Mouse (Mus musculus) inflammation-experienced regulatory T-cells, adult 6 months (primary cell): Measurements from ENCODE around the gene Fads2. TPM values are rescaled to one million over a fixed set of nuclear protein-coding genes. Genes with fewer than 3 reads are reported as not detected.

Source experiments
- ATAC-seq: one replicate; pipeline ENCODE4 v1.8.0; 2017
- polyA plus RNA-seq, 3 experiments: library from polyadenylated mRNA; unstranded; fragments of 100-300 nt; shearing (Covaris generic); gene quantifications; one replicate each; pipeline ENCODE4 v1.2.1; 2017

Gene Fads2
- polyA plus RNA-seq, 3 experiments from 2014 or later: 0.15 TPM; not detected in 2

DNA sequence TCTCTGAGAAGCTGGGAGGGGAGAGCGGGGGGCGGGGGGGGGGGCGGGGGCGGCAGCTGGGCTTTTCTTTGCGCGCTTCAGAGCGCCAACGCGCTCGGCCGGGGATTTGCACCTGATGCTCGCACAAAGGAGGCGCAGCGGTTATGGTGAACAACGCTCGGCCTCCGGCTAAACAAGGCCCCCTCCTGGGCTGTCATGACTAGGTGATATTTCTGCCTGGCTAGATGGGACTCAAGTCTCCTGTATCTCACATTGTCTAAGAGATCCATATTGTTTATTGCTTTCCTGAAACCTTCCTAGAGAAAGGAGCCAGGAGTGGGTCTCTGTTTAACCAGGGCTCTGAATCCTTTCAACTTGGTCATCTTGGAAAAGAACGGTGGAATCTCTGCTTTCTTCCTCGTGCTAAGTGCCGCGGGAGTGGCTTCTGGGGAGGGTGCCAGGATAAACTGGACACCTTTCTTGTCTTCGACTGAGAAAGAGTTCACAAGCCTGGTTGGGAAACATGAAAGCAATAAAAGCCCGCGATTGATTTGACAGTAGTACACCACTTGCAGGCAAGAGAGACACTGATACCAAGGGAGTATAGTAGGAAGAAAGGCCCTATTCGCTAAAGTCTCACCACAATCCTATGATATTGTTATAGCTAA lies 631 bp upstream of the Fads2 start:
- no peak for ATAC-seq

DNA sequence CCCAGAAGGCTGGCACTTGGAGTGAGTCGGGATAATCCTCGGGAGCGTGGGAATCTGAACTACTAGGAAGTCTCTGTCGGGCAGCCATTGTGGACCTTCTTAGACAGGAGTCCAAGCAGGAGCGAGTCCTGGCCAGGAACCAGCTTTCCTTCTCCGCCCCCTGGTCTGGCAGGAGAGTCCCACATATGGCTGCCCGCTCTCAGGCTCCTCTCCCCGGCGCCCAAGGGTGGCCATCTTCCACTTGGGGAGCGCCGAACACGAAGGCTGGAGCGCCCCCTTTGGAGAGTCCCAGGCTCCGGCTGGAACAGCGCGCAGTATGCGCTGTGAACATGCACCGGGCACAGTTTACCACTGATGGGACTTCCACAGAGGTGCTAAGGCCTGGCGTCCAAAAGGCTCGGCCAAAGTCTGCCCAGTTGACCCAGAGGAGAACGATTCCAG lies 895 bp downstream of the Fads2 start:
- no peak for ATAC-seq

DNA sequence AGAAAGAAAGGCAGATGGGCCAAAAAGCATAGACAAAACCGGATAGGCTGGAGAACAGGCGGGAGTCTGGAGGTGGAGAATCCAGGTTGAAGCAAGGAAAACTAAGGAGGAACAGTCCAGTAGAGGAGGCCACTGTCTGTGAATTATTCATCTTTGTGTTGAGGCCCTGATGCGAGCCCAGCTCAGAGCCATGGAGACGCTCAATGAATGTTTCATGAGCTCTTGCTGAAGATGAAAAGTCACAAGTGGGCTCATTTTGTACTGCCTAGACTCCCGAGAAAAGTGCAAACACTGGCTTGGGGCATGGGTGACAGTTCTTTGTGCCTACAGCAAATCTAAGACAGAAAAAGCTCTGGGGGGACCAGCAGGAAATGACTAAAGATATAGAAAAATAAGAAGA lies 3.7 kb downstream of the Fads2 start:
- ATAC-seq: no peak

DNA sequence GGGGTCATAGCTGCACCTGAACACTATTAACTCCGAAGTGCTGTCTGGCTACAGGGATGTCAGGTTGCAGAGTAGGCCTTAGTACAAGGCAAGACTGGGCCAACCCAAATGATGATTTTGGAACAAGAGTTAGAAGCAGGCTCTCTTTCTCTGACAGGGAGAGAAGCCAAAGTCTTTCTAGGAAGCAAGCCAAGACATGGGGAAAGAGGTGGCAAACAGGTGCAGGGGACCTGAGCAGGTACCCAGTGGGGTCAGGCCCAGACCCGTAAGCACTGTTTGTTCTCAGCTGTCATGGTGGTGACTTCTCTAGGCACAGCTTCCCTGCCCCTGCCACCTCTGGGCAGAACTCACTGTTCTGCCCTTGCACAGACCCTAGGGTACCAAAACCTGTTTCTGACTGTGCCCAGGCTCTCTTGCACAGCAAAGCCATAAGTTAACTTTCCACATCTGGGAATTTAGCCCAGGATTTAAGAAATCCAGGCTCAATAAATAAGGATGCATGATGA lies 5.1 kb downstream of the Fads2 start:
- no peak for ATAC-seq

DNA sequence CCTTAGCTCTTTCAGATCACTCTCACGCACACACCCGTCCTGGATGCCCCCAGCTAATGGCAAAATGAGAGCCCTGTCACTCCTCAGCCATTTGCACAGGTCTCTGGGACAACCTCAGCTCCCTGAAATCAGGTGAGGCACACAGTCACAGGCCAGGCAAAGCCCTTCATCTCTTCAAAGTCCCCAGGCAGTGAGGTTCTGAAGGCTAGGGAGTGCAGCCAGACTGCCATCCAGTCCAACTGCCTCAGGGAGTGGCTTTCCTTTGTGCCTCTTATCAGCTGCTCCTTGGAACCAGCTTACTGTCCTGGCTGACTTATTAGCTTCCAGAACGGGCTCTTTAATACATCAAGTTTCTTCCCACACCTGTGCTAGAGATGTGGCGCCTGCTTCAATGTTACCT lies 6.9 kb downstream of the Fads2 start:
- no peak for ATAC-seq

DNA sequence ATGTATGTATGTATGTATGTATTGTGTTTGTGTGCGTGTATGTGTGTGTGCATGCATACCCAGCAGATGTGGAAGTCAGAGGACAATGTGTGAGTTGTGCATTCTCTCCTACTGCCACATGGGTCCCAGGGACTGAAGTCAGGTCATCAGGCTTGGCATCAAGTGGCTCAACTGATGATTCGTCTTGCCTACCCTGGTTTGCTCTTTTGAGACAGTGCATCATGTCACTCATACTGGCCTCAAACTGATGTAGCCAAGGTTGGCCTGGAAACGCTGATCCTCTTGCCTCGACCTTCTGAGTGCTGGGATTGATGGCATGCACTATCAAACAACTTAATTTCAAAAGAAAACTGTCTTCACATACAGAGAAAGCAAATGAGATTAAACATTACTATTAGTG lies 7.7 kb downstream of the Fads2 start:
- no peak for ATAC-seq

DNA sequence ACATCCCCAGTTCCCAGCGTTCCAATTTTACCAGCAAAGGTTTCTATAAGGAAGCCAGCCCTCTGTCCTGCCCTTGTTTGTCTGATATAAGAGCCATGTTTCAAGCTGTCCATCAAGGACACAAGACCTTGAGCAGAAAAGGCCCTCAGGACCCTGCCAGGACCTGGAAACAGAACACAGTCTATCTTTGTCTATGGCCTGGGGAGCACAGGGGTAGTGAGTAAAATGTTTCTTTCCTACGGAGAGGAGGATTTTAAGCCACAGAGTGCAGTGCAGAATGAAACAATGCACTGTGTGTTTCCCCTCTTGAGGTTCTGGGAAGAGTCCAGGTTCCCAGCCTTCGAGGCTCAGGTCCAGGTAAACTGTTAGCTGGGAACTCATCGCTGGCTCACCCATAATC lies 14.6 kb downstream of the Fads2 start:
- ATAC-seq: no peak

DNA sequence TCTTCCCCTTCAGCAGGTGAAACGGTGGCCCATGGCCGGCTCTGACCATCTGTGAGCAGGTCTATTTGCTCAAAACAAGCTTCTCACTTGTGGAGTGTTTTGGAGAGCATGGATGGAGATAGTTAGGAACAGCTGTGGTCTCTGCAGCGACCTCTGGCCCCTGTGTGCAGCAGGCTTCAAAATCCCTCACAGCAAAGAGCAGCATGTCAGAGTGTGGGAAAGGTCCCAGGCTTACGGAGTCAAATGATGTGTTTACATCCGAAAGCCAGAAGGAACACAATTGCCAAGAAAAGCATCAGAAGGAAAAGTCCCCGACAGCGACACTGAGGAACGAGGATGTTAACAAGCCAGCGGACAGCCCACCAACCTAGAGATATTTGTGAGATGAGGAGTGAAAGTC lies 16.1 kb downstream of the Fads2 start:
- no peak for ATAC-seq

DNA sequence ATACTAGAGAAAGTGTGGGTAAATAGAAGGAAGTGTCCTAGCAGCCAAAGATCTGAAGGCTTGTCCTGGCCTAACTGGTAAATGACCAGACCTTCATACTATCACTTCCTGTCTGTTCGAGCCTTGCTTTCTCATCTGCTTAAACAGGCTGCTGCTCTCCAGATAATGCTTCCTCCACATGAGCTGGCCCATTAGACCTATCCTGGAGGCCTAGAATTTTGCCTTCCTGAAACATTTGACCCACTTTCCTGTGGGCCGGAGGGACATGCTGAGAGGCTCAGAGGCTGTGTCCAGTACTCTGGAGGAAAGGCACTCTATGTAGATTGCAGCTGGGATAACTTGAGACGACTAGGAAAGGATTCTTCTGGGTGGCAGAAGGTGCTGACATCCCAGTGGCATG lies 19.4 kb downstream of the Fads2 start:
- ATAC-seq: no peak

DNA sequence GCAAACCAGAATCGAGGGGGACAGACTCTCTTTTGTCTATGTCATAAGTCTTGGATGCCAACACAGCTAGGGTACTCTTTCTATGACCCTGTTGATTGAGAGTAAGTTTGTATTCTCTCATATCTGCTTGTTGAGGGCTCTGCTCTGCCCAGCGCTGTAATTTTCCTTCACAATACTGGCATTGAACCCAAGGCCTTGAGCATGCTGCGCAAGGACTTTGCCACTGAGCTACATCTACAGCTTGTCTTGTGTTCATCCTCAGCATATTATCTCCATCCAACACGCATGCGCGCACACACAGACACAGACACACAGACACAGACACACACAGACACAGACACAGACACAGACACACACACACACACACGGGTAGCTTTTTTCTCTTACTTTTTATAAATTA lies 21.2 kb downstream of the Fads2 start:
- no peak for ATAC-seq

DNA sequence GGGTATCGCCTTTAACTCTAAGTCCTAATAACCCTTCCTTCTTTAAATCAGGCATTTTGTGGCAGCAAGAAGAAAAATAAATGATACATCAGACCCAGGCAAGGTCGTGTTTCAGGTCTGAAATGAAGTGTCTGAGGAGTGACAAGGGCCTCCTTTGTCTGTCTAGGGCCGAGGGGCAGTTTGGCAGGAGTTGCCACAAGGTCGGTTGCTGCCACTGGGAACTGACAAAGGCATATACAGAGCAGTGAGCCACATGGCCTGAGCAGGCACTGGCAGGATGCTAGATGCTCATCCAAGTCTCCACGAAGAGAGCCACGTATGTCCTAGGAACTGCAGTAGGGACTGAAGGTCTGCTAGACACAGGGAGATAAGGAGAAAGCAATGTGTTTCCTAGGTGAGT lies 23.2 kb downstream of the Fads2 start:
- ATAC-seq: no peak

DNA sequence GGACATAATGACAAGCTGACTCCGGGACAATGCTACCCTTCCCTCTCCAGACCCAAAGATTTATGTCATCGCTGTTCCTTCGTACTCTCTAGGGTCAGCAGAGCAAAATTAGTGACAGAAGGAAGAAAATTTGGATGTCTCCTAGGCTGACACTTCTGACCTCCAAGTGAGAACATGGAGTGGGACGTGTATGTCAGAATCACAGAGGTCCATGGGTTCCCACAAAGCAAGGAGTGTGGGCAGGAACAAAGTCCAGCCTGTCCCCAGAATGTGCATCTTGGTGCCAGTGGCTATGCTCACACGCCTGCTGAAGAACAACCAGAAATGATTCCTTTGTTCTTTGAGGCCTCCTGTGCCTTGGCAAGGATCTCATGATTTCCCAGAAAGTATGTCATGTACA lies 28.4 kb downstream of the Fads2 start:
- ATAC-seq: no peak

DNA sequence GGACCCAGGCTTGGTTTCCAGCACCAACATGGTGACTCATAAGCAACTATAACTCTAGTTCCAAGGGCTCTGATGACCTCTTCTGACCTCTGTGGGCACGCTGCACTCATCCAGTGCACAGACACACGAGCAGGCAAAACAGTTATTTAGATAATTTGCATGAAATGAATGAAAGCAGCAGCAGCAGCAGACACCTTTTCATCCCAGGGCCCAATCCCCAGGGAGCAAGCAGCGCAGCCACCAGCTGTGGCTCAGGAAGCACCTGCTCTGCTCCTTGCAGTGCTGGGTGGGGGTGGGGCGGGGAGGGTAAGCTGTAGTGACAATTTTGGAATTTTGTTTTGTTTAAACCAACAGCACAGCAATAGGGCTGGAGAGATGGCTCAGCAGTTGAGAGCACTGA lies 29.7 kb downstream of the Fads2 start:
- ATAC-seq: no peak

DNA sequence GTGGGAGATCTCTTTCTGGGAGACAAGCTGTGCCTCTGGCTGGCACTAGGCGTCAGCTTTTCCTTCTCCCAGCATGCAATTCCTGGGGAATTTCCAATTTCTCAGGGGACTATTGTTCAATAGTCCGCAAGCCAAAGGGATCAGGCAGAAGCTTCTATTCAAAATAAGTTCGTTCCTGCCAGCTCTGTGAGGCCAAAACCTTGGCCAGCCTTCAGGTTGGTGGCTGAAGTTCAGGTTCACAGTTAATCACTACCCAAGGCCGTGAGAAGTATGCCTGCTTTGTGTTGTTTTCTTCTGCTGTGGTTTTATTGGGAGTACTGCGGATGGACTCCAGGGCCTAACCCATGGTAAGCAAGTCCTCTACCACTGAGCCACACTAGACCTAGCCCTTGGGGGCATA lies 30.4 kb downstream of the Fads2 start:
- no peak for ATAC-seq

DNA sequence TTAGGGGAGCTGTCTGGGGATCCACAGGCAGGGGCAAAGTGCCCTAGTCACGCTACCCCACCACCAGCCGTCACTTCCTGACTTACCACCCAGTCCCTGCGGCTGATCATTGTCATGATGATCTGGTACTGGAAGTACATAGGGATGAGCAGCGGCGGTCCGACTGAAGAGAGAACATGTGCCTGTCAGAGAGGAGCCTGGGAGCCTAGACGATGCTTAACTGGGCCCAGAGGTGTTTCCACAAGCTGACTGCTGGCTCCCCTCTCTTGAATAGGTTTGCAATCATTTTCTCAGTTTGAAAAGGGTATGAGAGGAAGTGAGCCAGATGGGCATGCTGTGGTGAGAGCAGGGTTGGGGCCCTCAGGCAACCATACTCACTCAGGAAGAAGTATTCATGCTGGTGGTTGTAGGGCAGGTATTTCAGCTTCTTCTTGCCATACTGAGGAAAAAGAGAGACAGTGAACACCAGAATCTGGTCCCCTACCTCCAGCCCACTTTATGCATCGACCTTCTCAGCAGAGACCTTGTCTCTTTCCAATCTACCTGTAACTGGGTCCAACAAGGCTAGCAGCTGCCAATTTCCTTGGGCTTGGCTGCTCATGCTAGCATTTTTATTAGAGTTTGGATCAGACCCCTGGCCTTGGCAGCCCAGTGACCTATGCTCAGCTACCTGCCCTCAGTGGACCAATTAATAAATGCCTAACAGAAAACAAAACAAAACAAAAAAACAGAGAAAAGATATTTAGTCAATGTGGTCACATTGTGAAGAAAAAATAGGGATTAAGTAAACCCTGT lies 31.2 kb downstream of the Fads2 start:
- ATAC-seq: no peak

DNA sequence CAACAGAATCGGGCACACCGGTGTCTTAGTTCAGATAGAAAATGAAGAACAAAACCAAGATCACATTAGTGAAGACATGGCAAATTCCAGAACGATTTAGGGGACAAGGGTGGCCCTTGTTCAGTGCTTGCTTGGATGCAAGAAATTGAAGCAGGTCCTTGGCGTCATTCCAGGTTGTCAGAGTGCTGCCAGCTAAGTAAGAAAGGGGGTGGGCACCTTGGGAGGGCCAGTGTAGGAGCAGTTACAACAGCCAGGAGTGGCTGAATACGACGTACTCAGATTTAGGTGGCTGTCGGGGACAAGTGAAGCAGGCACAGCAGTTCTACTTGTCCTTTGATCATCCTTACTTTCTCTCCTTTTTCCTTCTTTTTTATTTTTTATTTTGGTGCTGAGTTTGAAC lies 33.8 kb downstream of the Fads2 start:
- ATAC-seq: no peak

DNA sequence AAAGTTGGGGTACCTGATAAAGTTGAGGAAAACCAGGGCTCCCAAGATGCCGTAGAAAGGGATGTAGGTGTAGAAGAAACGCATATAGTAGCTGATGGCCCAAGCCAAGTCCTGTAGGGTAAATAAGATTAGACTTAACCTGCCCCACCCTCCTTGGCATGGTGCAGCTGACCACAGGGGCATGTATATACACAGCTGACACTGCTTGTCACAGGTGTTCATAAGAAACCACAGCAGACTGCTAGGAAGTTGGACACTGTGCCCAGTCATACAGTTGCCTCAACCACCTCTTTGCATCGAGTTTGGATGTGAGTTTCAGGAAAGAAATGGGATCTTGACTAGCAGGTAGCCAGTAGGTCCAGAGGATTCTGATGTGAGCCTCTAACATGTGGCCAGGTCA lies 35.0 kb downstream of the Fads2 start:
- ATAC-seq: no peak

DNA sequence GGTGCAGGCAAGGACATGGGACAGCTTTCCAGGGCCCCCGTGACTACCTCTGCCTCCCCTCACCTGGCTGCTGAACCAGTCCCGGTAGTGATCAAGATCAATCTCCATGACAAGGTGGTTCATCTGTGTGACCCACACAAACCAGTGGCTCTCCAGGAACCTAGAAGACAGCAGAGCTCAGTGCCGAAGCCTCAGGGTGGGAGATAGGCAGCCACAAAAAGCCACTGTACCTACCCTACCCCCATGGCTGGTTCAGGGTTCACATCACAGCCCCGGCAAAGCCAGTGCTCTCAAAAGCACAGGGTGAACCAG lies 35.4 kb downstream of the Fads2 start:
- ATAC-seq: no peak

DNA sequence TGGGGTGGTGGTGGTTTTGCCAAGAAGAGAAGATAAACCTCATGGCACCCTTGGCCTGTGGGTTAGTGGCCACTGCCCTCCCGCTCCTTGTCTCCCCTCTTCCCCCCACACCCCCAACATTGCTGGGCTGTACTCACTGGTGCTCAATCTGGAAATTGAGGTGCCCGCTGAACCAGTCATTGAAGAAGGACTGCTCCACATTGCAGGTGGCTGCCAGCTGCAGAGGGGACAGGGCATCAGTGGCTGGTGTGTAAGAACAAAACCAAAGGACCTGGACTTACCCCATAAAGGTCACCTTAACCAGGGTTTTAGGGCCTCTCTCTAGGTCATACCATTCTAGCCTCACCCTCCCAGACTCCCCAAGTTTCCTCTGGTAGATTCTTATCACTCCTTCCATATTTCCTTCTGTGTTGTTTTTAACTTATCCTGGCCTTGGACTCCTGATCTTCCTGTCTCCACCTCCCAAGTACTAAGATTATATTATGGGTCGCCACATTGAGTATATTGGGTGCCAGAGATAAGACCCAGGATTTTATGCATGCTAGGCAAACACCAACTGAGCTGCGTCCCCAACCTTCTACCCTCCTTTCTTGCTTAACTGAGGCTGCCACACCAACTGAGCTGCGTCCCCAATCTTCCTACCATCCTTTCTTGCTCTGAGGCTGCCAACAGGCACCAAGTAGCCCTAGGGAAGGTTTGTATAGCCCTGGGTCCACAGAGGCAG lies 35.9 kb downstream of the Fads2 start:
- ATAC-seq: no peak

DNA sequence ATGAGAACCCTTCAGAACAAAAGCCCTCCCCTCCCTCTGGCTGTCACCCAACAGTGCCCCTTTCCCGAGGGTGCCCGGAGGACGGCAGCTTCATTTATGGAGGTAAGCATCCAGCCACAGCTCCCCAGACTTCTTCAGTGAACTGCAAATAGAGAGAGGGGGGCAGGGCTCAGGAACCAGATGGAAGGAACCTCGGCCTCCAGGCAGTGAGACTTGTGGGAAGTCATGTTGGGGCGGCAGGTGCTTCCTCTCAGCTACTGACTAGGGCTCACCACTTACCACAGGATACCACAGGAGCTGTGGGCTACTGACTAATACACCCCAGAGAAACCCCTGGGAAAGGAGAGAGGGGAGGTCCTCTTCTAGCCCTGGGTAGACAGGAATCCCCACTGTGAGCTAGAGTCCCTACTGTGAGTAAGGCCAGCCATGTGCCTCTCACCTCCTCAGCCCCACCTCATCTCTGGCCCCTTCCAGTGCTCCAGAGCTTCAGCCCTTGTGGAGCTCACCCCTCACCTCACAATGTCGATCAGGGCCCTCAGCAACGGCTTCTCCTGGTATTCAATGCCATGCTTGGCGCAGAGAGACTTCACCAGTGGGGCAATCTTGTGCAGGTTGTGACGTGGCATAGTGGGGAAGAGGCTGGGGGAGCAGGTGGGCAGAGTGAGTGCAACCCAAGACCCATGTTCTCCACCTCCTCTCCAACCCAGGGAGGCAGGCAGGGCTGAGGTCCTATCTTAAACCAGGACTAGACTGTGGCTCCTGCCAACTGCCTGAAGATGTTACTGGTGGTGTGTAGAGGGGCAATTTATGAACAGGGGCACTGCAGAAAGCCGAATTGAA lies 37.2 kb downstream of the Fads2 start:
- ATAC-seq: no peak

DNA sequence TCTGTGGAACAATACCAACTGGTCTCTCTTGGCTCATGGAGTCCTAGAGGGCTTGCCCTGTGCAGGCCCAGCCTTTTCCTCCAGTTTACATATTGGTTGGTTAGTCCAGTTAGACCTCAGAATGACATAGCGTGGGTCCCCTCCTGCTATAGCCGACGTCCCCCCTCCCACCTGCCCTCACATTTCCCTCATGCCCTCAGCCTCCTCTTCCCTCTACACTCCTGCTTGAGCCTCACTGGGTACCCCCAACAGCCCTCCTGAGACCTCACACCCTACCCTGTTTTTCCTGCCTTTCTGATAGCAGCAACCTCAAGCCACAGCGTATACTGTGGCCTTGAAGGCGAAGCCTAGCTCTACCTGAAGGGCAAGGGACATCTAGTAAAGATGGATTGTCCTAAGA lies 38.7 kb downstream of the Fads2 start:
- no peak for ATAC-seq

DNA sequence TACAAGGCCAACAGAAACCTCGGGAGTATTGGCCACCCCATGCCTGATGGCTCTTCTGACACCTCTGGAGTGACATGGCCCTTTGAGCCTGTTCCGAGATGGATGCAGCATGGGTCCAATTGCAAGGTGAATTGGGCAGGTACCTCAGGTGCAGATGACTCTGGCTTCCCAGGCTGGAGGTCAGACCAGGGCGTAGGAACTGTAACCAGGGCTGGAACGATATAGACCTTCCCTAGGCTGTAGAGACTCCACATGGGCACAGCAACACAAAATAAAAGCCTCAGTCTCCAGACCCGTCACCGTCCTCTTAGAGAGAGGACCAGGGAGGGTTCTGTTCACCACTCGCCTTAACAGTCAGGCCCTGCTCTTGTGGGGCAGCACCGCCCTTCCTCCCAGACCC lies 39.3 kb downstream of the Fads2 start:
- ATAC-seq: no peak

DNA sequence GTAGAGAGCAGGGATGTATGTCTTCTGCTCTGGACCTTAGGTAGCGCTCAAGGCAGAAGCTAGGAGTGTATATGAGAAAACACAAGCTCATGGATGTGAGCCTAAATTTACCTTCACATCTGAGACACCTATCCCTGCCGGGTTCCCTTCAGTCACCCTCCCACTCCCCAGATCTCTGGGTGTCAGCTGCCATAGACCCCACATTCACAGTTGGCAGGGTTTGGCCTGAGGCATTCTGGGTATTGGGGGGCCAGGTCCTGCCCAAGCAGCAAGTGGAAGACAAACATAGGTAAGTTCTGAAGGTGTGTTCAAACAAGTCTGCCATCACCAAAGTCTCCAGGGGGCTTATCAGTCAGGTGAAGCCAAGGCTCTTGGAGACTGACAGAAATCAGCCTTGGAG lies 39.9 kb downstream of the Fads2 start:
- no peak for ATAC-seq
